Comparison of ENCODE assay signal across 24 mouse cellular contexts in the genomic region with DNA sequence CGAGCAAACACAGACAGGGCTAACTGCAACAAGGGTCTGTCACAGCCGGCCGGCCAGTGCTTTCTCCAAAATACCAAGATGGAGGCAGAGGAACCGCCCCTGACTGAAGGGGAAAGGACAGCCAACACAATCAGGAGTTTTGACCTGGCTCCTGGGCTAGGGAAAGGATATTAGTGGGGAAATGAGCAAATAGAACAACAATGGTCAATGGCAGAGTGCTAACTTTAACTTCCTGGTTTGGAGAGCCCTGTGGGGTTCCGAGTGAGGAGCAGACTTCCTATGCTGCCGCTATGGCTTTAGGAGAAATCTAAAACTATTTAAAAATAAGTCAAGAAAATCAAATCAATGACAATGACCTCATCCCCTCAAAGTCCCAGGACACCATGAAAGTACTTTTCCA. TPM values are rescaled to one million over a fixed set of nuclear protein-coding genes. Genes with fewer than 3 reads are reported as not detected.
DNase-seq lines count a peak whose midpoint lies in the region; ATAC-seq and TF ChIP-seq lines count a peak whose summit lies in the region.
"Had no signal": no experiment of that assay in that cellular context is flagged by ENCODE, and none has a peak within 500 bp of the region (broad histone marks: within the 10 kb centered on the region; RNA-seq: fewer than 3 reads in every experiment).

No protein-coding gene starts in this region.

- peak overlapping the region; percentile 77 for H3K27ac ChIP-seq in heart, adult 2 months
- peak overlapping the region; percentile 2; the same call in 1 of the 2 replicates for H3K27ac ChIP-seq in lung, postnatal 0 days (ENCODE audit: low read length)
- H3K27ac ChIP-seq in intestine, embryonic 16.5 days (ENCODE audit: low read length) = peak overlapping the region; percentile 85
- H3K27ac ChIP-seq: embryonic facial prominence, embryonic 12.5 days; hindbrain, embryonic 10.5 days; hindbrain, postnatal 0 days; limb, embryonic 12.5 days; liver, embryonic 14.5 days; midbrain, embryonic 15.5 days had no signal

- intact Hi-C loops in heart, adult 2 months (cut with DNase I) = no loop called here
- intact Hi-C loops in left cerebral cortex, postnatal 4 days (cut with DNase I) = no loop called here

- no peak for ATAC-seq in lung, postnatal 0 days
- no peak for ATAC-seq in intestine, embryonic 16.5 days
- ATAC-seq: forebrain, embryonic 16.5 days; hindbrain, postnatal 0 days; midbrain, embryonic 15.5 days had no signal

- TF ChIP-seq EP300 in heart, adult 2 months (IDR thresholded peaks at IDR 0.05; ENCODE audit: insufficient read depth, low read depth, low read length) = no peak
- no peak for TF ChIP-seq EP300 in lung, postnatal 0 days (IDR thresholded peaks at IDR 0.05)

- H3K36me3 ChIP-seq in heart, adult 2 months (ENCODE audit: control insufficient read depth, insufficient read depth, low read length) = no peaks in the 10 kb centered on the region
- H3K36me3 ChIP-seq in lung, postnatal 0 days (ENCODE audit: insufficient read depth, low read length) = no peaks in the 10 kb centered on the region
- H3K36me3 ChIP-seq in intestine, embryonic 16.5 days (ENCODE audit: control insufficient read depth, insufficient read depth, low read length) = no peaks in the 10 kb centered on the region
- H3K36me3 ChIP-seq: embryonic facial prominence, embryonic 12.5 days; hindbrain, embryonic 10.5 days; limb, embryonic 12.5 days; midbrain, embryonic 15.5 days had no signal

- H3K4me2 ChIP-seq in lung, postnatal 0 days (replicated peaks; ENCODE audit: low read depth, low read length) = peak overlapping the region; percentile 18; the same call in 1 of the 2 replicates
- H3K4me2 ChIP-seq in intestine, embryonic 16.5 days (ENCODE audit: low read depth, low read length) = peak overlapping the region; percentile 46; the same call in 1 of the 2 replicates
- H3K4me2 ChIP-seq: embryonic facial prominence, embryonic 12.5 days; limb, embryonic 12.5 days; midbrain, embryonic 15.5 days had no signal

- peaks cover 12% of the 10 kb centered on the region for H3K4me1 ChIP-seq in heart, adult 2 months (ENCODE audit: control insufficient read depth, insufficient read depth, low read length)
- peaks cover 8% of the 10 kb centered on the region; the same call in 1 of the 2 replicates for H3K4me1 ChIP-seq in lung, postnatal 0 days (ENCODE audit: insufficient read depth, low read depth, low read length)
- peaks cover 12% of the 10 kb centered on the region; the same call in 1 of the 2 replicates for H3K4me1 ChIP-seq in intestine, embryonic 16.5 days (ENCODE audit: control insufficient read depth, insufficient read depth, low read length)

- TF ChIP-seq POLR2A in heart, adult 2 months (IDR thresholded peaks at IDR 0.05; ENCODE audit: insufficient read depth, low read depth, low read length) = peak; percentile 28; the same call in 1 of the 2 replicates

- H3K27me3 ChIP-seq in heart, adult 2 months (ENCODE audit: control insufficient read depth, insufficient read depth, low read length) = no peaks in the 10 kb centered on the region
- H3K27me3 ChIP-seq in lung, postnatal 0 days (replicated peaks; ENCODE audit: insufficient read depth, low read length) = no peaks in the 10 kb centered on the region
- no peaks in the 10 kb centered on the region for H3K27me3 ChIP-seq in intestine, embryonic 16.5 days (replicated peaks; ENCODE audit: control insufficient read depth, insufficient read depth, low read length)

- 46% methylated on average over 6 of the region's 6 CpGs for WGBS in heart, adult 2 months
- 44% methylated on average over 6 of the region's 6 CpGs for WGBS in lung, postnatal 0 days
- 72% methylated on average over 6 of the region's 6 CpGs for WGBS in intestine, embryonic 16.5 days

- no peak for TF ChIP-seq CTCF in heart, adult 2 months (IDR thresholded peaks at IDR 0.05)
- no peak for TF ChIP-seq CTCF in lung, postnatal 0 days (IDR thresholded peaks at IDR 0.05)

- DNase-seq in heart, adult 2 months = peak in 1 of 2 experiments; percentile 22
- DNase-seq in heart, postnatal 4 days = no peak
- DNase-seq in lung, postnatal 0 days (ENCODE audit: low spot score) = peak; percentile 46
- no peak for DNase-seq in lung, adult 18-20 months
- no peak for DNase-seq in layer of hippocampus, postnatal 10 days (ENCODE audit: low spot score in 2 of 2)
- no peak for DNase-seq in right cerebral cortex, adult 2 months (ENCODE audit: low spot score in 2 of 2)
- no peak for DNase-seq in left cerebral cortex, postnatal 4 days
- DNase-seq: cerebellum, adult 8-10 months; kidney, adult 8-10 months; kidney, postnatal 14 days; right cerebral cortex, postnatal 14 days; thymus, postnatal 14 days had no signal

- H3K9ac ChIP-seq in heart, adult 2 months (ENCODE audit: low read depth, low read length) = no peak overlapping the region
- H3K9ac ChIP-seq in lung, postnatal 0 days (replicated peaks; ENCODE audit: low read depth) = no peak overlapping the region
- peak overlapping the region; percentile 63; the same call in 1 of the 2 replicates for H3K9ac ChIP-seq in intestine, embryonic 16.5 days (ENCODE audit: low read depth, low read length)
- H3K9ac ChIP-seq: embryonic facial prominence, embryonic 12.5 days; limb, embryonic 12.5 days; liver, embryonic 14.5 days; midbrain, embryonic 15.5 days had no signal

- peak overlapping the region; percentile 56 for H3K4me3 ChIP-seq in heart, adult 2 months
- no peak overlapping the region for H3K4me3 ChIP-seq in lung, postnatal 0 days (ENCODE audit: low read depth, low read length)
- peak overlapping the region; percentile 45; the same call in 1 of the 2 replicates for H3K4me3 ChIP-seq in intestine, embryonic 16.5 days (ENCODE audit: low read length)
- H3K4me3 ChIP-seq: embryonic facial prominence, embryonic 12.5 days; hindbrain, embryonic 10.5 days; limb, embryonic 12.5 days; midbrain, embryonic 15.5 days; myocyte had no signal

- no peaks in the 10 kb centered on the region for H3K9me3 ChIP-seq in lung, postnatal 0 days (ENCODE audit: low read length)
- H3K9me3 ChIP-seq in intestine, embryonic 16.5 days (ENCODE audit: control insufficient read depth, low read length) = no peaks in the 10 kb centered on the region
- H3K9me3 ChIP-seq: embryonic facial prominence, embryonic 12.5 days; hindbrain, embryonic 10.5 days; limb, embryonic 12.5 days; midbrain, embryonic 15.5 days had no signal

- H3K79me2 ChIP-seq in heart, adult 2 months (replicated peaks; ENCODE audit: control insufficient read depth, insufficient read depth, low read length) = no peaks in the 10 kb centered on the region

RNA-seq across cellular contexts. Expression of a gene that starts 1.6 kb away (rescaled TPM):
- total RNA-seq in heart, adult 2 months (2021) = 1 to 10 TPM; 5.9 to 7.1 TPM
- polyA plus RNA-seq in heart, adult 2 months (2012; rRNA removed) = 11.4 and 13.5 TPM in 2 replicates
- 10 to 100 TPM; 15.5 to 17.0 TPM for total RNA-seq in heart, postnatal 4 days (2021)
- polyA plus RNA-seq in lung, postnatal 0 days (2015; fragmentation: Nextera tagmentation; extraction: Ambion mirVana) = 4.1 and 5.8 TPM in 2 replicates
- 41.8 and 55.2 TPM in 2 replicates for polyA plus RNA-seq in intestine, embryonic 16.5 days (2015; fragmentation: Nextera tagmentation; extraction: Ambion mirVana)
- total RNA-seq in layer of hippocampus, postnatal 10 days (2021) = under 1 TPM; 0.53 to 0.54 TPM
- under 1 TPM; 0.62 to 0.80 TPM for total RNA-seq in left cerebral cortex, postnatal 4 days (2021)
- total RNA-seq: CH12.LX; megakaryocyte-erythroid progenitor cell, adult 5-6 weeks; MEL had no signal
- polyA plus RNA-seq: myocyte had no signal

Comparison
In these comparisons a context has a peak if more than half of its experiments do, and no peak if none do; other contexts are left out.
1. H3K27ac ChIP-seq: peak in every context shown above with its lines; median percentile 85 in intestine, embryonic 16.5 days; 77 in heart, adult 2 months; 2 in lung, postnatal 0 days.